Mouse (Mus musculus): ENCODE measurements at regions not wholly inside any gene's neighbourhood (a gene's known extent, or its start where the extent isn't known, plus 50 kb on each side); places are given as distances from the start of the nearest gene placed in this dataset.

DNA sequence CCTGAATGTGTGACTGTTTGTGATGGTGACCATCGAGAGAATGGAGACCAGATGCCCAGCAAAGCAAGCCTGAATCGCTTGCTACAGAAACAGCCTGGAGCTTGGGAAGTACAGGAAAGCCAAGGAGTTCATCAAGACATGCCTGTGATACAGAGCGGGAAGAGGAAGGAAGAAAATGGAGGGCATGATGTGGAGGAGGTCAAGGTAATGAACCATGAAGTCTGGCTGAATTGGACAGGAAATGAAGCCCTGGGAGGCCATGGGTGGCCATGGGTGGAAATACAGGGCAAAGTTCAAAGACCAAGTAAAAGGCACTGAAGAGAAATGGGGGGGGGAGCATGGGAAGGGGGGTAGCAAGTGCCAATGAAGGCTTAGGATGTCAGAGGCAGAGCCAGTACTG is 227.2 kb upstream of the Pou3f3 start:
- no peak overlapping the region for H3K4me2 ChIP-seq
- H3K27ac ChIP-seq: no peak overlapping the region
- H3K4me1 ChIP-seq: peaks cover 14% of the 10 kb centered on the region
- H3K4me3 ChIP-seq (replicated peaks): no peak overlapping the region
- H3K9me3 ChIP-seq: no peaks in the 10 kb centered on the region
- H3K36me3 ChIP-seq (replicated peaks): no peaks in the 10 kb centered on the region
- no peak for ATAC-seq (ENCODE audit: low FRiP score)
- H3K27me3 ChIP-seq: no peaks in the 10 kb centered on the region
- WGBS: 82% methylated on average over 3 of the region's 3 CpGs
- no peak overlapping the region for H3K9ac ChIP-seq

DNA sequence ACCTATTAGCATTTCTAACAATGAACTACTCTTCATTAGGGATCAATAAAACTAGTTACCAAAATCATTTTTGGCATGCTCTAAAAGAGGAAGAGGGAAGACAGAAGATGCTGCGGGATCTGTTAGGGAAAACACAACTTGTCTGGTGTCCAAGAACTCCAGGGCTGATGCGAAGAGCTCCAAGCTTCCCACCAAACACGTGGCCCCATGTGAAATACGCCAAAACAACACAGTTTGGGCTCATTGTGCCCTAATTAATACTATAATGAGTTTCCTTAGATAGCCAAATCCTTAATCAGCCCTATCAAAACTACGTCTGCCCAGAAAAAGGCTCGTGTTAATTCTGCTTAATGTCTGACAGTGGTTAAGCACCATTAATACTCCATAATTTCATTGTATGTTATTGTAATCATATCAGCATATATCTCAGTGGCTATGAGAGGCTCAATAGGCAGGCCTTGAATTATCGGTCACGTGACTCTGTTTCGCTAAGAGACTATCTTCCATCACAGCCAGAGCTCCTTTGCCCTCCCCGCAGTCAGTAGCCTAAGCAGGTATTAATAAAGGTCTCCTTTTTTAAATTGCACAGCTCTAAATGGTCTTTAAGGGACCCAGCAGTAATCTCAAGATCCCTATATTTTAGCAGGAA is 223.6 kb upstream of the Pou3f3 start:
- WGBS: 57% methylated on average over 10 of the region's 10 CpGs
- Histone ChIP-seq H3K9ac (no peak overlapping the region), H3K27me3 (no peaks in the 10 kb centered on the region), H3K9me3 (no peaks in the 10 kb centered on the region), H3K4me3 (replicated peaks) (no peak overlapping the region), H3K4me2 (no peak overlapping the region), H3K4me1 (peaks cover 14% of the 10 kb centered on the region), H3K36me3 (replicated peaks) (no peaks in the 10 kb centered on the region), H3K27ac (0 out of 2 replicates have a peak overlapping the region, but pooled peaks have one; percentile 19)
- ATAC-seq (ENCODE audit: low FRiP score): peak; percentile 55

DNA sequence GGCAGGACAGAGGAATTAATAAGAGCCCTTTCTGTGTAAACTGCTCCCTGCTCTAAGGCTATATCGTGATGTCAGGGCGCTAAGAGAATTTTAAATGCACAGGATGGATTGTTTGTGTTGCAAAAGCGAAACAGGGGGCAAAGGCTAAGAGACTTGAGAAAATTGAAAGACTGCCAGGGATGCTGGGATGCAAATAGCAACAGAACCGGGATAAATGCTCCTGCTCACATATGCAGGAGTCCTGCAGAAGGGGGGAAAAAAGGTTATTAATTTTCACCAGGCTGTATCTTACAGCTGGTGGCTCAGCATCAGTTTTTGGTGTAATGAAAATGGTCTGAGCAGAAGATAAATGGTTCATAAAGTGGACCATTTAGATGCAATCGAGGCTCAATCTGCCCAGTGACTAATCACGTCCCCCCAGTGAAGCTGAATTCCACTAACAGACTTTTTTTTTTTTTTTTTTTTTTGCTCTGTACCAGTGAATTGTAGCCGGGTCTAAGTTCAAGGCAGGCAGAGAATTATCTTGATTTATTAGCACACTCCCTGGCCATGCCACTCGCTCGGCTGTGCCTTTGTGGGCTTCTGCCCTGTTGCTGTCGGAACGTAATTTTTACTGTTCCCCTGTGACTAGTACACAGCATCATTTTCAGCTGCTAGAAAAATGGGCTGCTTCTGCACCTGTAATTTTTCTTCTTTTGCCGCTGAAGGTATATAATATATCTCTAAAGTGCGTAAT is 222.9 kb upstream of the Pou3f3 start:
- no peak overlapping the region for H3K4me3 ChIP-seq (replicated peaks)
- 52% methylated on average over 13 of the region's 13 CpGs for WGBS
- H3K27me3 ChIP-seq: no peaks in the 10 kb centered on the region
- peaks cover 14% of the 10 kb centered on the region for H3K4me1 ChIP-seq
- no peaks in the 10 kb centered on the region for H3K9me3 ChIP-seq
- 0 out of 2 replicates have a peak overlapping the region, but pooled peaks have one; percentile 19 for H3K27ac ChIP-seq
- no peaks in the 10 kb centered on the region for H3K36me3 ChIP-seq (replicated peaks)
- peak; percentile 64 for ATAC-seq (ENCODE audit: low FRiP score)
- no peak overlapping the region for H3K4me2 ChIP-seq
- H3K9ac ChIP-seq: no peak overlapping the region

DNA sequence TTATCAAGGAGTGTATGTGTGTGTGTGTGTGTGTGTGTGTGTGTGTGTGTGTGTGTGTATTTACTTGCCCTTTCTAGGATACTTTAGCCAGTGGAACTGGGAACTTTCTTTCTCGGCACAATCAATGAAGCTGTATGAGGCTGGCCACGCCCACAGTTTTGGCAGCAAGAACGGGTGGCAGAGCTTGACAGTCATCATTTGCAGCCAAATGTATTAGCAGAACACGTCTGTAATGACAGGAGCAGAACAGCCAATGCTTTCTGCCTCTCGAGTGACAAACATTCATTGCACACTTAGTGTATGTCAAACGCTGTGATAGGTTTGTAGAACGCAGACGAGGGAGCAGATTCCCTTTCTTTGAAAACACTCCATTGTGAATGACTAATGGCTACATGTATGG is 221.4 kb upstream of the Pou3f3 start:
- ATAC-seq (ENCODE audit: low FRiP score): no peak
- Histone ChIP-seq H3K9me3 (no peaks in the 10 kb centered on the region), H3K4me2 (no peak overlapping the region), H3K27me3 (no peaks in the 10 kb centered on the region), H3K36me3 (replicated peaks) (no peaks in the 10 kb centered on the region), H3K4me3 (replicated peaks) (no peak overlapping the region), H3K4me1 (peaks cover 14% of the 10 kb centered on the region), H3K9ac (no peak overlapping the region), H3K27ac (no peak overlapping the region)
- 67% methylated on average over 8 of the region's 8 CpGs for WGBS

DNA sequence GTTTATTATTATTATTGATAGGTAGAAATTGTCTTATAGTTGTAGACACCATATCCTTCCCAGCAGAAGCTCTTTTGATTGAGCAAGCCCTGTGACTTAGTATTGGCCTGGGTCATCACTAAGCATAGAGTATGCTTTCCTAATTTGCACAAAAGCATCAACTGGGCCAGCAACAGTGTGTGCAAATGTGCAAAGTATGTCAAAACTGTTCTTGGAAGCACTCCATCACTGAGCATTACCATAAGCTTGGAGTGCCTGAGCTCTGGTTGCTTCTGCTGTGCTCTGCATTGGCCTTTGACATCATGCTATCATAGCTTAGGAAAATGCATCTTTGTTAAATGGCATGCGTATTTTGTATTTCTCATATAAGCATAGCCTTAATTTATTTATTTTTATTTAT is 220.7 kb upstream of the Pou3f3 start:
- peaks cover 14% of the 10 kb centered on the region for H3K4me1 ChIP-seq
- no peaks in the 10 kb centered on the region for H3K36me3 ChIP-seq (replicated peaks)
- H3K9me3 ChIP-seq: no peaks in the 10 kb centered on the region
- no peak for ATAC-seq (ENCODE audit: low FRiP score)
- WGBS: 100% methylated on average over 1 of the region's 1 CpGs
- no peak overlapping the region for H3K27ac ChIP-seq
- H3K4me2 ChIP-seq: no peak overlapping the region
- H3K27me3 ChIP-seq: no peaks in the 10 kb centered on the region
- no peak overlapping the region for H3K4me3 ChIP-seq (replicated peaks)
- no peak overlapping the region for H3K9ac ChIP-seq

DNA sequence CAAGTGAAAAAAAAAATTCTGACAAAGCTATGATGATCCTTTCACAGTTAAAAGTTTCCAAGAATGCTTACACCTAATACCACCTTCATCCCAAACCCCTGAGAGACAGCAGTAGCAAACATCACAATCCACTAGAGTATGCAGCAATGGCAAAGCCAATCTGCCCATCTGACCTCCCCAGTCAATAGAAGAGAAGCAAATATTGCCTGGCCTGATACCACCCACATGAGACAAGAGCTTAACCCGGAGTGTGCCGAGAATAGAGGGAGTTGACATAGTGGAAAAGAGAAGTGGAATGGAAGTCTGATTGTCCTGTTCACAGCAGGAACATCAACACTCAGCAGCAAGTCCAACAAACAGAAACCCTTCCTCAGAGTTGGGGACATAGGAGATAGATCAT is 219.9 kb upstream of the Pou3f3 start:
- H3K9me3 ChIP-seq: no peaks in the 10 kb centered on the region
- WGBS: 80% methylated on average over 2 of the region's 2 CpGs
- no peak overlapping the region for H3K4me2 ChIP-seq
- H3K4me1 ChIP-seq: peaks cover 14% of the 10 kb centered on the region
- ATAC-seq (ENCODE audit: low FRiP score): no peak
- no peak overlapping the region for H3K27ac ChIP-seq
- H3K9ac ChIP-seq: no peak overlapping the region
- H3K36me3 ChIP-seq (replicated peaks): no peaks in the 10 kb centered on the region
- H3K4me3 ChIP-seq (replicated peaks): no peak overlapping the region
- H3K27me3 ChIP-seq: no peaks in the 10 kb centered on the region

DNA sequence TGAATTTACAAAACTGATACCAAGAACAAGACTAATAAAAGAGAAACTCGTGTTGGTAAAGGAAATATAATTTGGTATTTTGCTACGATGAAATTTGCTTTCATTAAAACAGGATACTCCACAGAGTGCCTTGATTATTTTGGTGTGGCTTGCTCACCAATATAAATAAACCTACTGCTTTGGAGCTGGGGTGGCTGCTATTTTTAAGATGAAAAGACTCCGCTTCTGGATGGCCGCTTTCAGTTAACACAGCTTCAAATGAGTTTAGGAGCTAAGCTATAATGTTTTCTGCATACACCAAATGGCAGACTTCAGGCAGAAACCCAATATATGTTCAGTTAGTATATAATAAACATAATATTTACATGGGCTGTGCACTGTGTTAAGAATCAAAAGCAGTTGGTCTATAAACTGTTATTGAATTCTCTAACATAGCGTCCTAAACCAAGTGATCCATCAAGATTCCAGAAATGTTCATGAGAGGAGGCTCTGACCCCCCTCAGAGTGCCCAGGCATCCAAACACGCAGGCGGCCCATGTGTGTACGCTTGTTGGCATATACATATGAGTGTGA is 215.1 kb upstream of the Pou3f3 start:
- Histone ChIP-seq H3K9me3 (no peaks in the 10 kb centered on the region), H3K4me1 (no peaks in the 10 kb centered on the region), H3K4me3 (replicated peaks) (no peak overlapping the region), H3K36me3 (replicated peaks) (no peaks in the 10 kb centered on the region), H3K27me3 (no peaks in the 10 kb centered on the region), H3K4me2 (no peak overlapping the region), H3K9ac (no peak overlapping the region), H3K27ac (no peak overlapping the region)
- WGBS: 90% methylated on average over 8 of the region's 8 CpGs
- no peak for ATAC-seq (ENCODE audit: low FRiP score)

DNA sequence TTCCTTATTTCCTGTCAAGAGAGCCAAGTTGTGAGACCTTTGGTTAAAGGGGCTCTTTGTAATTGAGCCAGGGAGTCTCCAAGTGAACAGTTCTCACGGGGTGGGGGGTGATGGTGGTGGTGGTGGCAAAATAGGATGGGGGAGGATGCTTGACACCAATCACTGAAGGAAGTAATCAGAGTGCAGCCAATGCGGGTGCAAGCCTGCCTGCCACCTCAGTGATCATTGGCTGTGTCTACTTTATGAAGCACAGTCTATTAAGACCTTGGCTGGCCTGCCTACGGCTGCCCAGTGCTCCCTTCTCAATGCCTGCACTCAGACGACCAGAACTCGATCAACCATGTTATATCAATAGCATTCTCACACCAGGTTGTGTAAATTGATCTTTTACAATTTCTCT is 206.0 kb upstream of the Pou3f3 start:
- Histone ChIP-seq H3K27ac (no peak overlapping the region), H3K4me1 (peaks cover 22% of the 10 kb centered on the region), H3K9ac (no peak overlapping the region), H3K4me3 (replicated peaks) (no peak overlapping the region), H3K4me2 (no peak overlapping the region), H3K9me3 (no peaks in the 10 kb centered on the region), H3K36me3 (replicated peaks) (no peaks in the 10 kb centered on the region), H3K27me3 (peaks cover 21% of the 10 kb centered on the region)
- ATAC-seq (ENCODE audit: low FRiP score): no peak
- WGBS: 45% methylated on average over 5 of the region's 5 CpGs

DNA sequence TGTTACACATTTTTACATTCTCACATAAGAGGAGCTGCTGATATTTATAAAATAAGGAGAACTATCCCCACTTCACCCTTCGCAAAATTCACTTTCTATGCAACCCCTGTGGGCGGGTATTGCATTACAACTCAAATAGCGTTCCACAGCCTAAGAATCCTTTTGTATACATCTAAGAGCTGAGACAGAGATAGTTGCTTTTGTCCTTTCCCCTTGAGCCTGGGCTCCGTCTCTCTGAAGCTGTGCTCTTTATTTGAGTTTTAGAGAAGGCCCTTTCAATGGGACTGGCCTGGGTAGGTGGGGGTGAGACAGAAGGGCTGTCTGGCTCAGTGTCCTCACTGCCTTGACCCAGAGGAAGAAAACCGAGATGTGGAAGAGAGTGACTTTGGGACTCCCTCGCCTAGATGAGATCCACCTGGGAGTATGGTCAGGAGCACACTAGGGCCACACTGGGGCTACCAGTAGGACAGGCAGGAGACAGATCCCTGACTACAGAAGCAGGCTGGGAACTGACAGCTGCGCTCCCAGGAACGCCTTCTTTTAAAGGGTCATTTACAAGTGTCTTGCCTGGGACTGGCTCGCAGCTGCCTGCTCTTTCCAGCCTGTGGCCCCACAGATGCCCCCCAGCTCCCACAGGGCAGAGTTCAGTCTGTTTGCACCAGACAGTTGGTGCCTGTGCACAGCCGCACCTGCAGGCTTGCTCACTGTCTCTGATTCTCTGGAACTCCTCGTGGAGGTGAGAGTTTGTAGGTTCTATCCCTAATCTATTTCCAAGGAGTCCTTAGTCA is 204.5 kb upstream of the Pou3f3 start:
- Histone ChIP-seq H3K4me2 (peak overlapping the region; percentile 69), H3K4me3 (replicated peaks) (peak overlapping the region; percentile 30), H3K9me3 (no peaks in the 10 kb centered on the region), H3K27ac (peak overlapping the region; percentile 57), H3K36me3 (replicated peaks) (no peaks in the 10 kb centered on the region), H3K9ac (peak overlapping the region; percentile 42), H3K4me1 (peaks cover 22% of the 10 kb centered on the region), H3K27me3 (peaks cover 21% of the 10 kb centered on the region)
- ATAC-seq (ENCODE audit: low FRiP score): peak; percentile 77
- 5% methylated on average over 11 of the region's 11 CpGs for WGBS

DNA sequence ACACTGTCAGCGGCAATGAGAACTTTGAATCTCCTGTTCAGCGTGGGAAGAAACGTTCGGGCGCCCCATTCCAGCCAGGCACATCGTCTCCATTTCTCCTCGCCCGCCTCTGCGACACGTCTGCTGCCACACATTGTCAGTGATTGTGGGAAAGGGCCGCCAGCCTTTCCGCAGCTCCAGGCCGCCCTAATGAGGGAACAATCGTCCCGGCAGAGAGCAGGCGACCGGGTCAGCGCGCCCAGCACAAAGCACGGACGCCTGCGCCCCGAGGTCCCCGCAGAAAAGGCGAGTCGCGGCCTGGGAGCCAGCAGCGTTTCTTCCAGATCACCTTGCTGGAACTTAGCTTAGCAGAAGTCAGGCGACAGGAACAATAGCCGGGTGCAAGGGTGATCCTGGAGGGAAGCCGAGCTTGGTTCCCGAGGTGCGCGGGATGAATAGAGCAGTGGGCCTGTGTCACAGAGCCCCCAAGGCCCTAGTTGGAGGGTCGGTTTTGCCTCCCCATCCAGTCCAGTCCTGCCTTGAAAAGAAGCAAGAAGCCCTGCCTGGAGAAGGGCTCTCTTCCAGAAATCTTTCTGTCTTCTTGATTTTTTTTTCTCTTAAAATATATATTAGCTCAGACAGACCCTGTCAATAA is 203.8 kb upstream of the Pou3f3 start:
- H3K4me1 ChIP-seq: peaks cover 22% of the 10 kb centered on the region
- peak overlapping the region; percentile 57 for H3K27ac ChIP-seq
- peaks cover 15% of the 10 kb centered on the region for H3K27me3 ChIP-seq
- under 1% methylated on average over 35 of the region's 35 CpGs for WGBS
- no peaks in the 10 kb centered on the region for H3K36me3 ChIP-seq (replicated peaks)
- peak overlapping the region; percentile 69 for H3K4me2 ChIP-seq
- H3K4me3 ChIP-seq (replicated peaks): peak overlapping the region; percentile 30
- H3K9me3 ChIP-seq: no peaks in the 10 kb centered on the region
- peak; percentile 76 for ATAC-seq (ENCODE audit: low FRiP score)
- peak overlapping the region; percentile 42 for H3K9ac ChIP-seq

DNA sequence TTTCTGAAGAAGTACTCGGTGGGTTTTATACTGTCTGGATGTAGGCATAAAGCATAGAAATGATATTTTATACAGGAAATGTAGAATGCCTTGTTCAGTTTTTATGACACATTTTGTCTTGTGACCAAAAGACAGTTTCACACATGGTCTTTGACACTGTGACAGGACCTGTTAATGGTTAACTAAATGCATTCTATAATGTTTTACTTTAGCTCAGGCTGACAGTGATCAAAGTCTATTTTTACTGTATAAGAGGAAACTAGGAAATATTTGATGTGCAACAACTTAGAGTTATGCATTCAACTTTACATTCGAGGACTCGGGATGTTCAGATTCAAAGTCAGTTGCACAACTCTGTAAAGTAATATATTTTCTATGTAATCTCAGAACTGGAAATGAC is 199.5 kb upstream of the Pou3f3 start:
- Histone ChIP-seq H3K27me3 (peaks cover 15% of the 10 kb centered on the region), H3K4me3 (replicated peaks) (no peak overlapping the region), H3K27ac (no peak overlapping the region), H3K9ac (no peak overlapping the region), H3K4me1 (peaks cover 14% of the 10 kb centered on the region), H3K9me3 (no peaks in the 10 kb centered on the region), H3K4me2 (no peak overlapping the region), H3K36me3 (replicated peaks) (no peaks in the 10 kb centered on the region)
- ATAC-seq (ENCODE audit: low FRiP score): no peak
- 92% methylated on average over 3 of the region's 3 CpGs for WGBS

DNA sequence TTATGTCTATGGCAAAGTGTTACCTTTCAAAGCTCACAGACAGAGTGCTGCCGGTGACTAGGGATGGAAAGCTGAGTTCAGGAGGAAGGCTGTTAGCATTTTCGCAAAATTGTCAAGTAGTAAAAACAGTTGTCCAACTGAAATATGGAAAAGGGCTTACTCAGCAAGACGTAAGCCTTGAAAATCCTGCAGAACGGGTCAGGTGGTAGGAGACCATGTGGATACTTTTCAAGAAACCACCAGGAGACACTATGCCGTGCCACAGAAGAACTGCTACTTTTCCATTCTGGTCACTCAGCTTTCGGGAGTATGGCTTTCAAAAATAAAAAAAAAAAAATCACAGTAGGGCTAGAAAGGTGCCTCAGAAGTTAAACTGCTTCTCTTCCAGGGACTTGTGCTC is 199.1 kb upstream of the Pou3f3 start:
- no peaks in the 10 kb centered on the region for H3K36me3 ChIP-seq (replicated peaks)
- peaks cover 15% of the 10 kb centered on the region for H3K27me3 ChIP-seq
- H3K9me3 ChIP-seq: no peaks in the 10 kb centered on the region
- peaks cover 10% of the 10 kb centered on the region for H3K4me1 ChIP-seq
- H3K9ac ChIP-seq: no peak overlapping the region
- no peak overlapping the region for H3K4me3 ChIP-seq (replicated peaks)
- ATAC-seq (ENCODE audit: low FRiP score): no peak
- no peak overlapping the region for H3K4me2 ChIP-seq
- WGBS: 86% methylated on average over 6 of the region's 6 CpGs
- H3K27ac ChIP-seq: no peak overlapping the region

Measured in forebrain, embryonic 12.5 days (tissue).